Mouse (Mus musculus) left cerebral cortex, postnatal 36 days (tissue): ENCODE measurements around the gene Setdb1. TPM values are rescaled to one million over a fixed set of nuclear protein-coding genes. Genes with fewer than 3 reads are reported as not detected.

Source experiments
- DNase-seq, 2 experiments: peaks; one replicate each; pipeline ENCODE4 v3.0.0; 2021 to 2022; ENCODE audit warnings: low spot score in 2 of 2, mixed read lengths in 1 of 2
- intact Hi-C: fragments of 180-260 bp; cut with DNase I; formaldehyde crosslinking; loops from one replicate; pipeline ENCODE4 v1.15.1; 2025
- total RNA-seq, 2 experiments: library from RNA; stranded (reverse); gene quantifications; 2 replicates each; pipeline ENCODE4 v1.2.3; 2021

Setdb1 gene
- total RNA-seq, 2 experiments from 2014 or later = 29.4 to 40.0 TPM

DNA sequence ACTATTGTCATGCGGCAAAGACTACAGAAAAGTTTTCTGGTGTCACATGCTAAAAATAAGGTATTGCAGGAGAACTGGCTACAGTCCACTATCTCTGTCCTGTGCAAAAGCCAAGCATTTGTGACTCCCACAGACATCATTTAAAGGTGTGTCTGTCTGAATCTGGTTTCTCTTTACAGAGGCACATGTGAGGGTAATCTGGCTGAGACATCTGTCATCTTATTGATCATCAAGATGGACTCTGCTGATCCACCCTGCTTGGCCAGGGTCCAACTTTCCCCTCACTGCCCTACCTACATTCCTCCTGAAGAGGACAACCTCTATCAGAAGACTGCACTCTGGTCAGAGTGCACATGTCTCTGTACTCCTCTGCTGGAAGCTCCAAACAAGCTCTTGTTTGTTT is 79.9 kb downstream of the Setdb1 start:
- intact Hi-C loops = no loop called here
- no peak for DNase-seq

DNA sequence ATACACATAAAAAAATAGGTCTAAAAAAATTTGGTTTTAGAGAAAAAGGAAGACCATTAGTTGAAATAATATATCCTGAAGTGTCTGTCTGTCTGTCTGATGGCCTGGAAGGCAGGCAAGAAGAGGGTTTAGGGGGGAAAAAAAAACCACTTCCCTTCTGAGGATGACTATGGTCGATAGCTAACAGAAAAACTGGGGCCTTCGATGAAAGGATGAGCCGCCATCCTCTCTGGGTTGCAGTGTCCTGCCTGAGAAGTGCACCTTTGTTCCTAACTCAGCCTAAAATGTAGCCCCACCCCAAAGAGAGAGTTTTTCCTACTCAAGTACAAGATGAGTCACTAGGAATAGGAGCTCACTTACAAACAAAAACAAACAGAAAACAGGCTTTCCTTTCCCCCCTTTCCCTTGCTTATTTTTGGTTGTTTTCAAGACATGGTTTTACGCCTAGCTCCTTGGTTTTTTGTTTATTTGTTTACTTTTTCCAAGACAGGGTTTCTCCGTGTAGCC is 80.5 kb downstream of the Setdb1 start:
- no peak for DNase-seq
- intact Hi-C loops = no loop called here

DNA sequence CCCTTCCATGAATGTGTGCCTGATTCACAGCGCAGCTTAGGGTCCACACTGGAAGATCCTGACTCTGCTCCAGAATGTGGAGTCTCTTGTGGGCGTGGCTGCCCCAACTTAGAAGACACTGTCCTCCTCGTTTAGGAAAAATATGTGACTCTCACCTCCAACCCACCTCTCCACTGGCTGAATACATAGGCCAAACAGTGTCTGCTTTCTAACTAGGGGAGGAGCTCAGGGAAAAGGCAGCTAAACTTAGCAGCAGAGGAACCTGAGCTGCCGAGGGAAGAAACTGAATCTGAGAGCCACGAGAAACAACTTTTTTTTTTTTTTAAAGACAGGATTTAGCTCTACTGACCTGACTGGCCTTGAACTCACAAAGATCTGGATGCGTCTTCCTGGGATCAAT is 81.8 kb downstream of the Setdb1 start:
- DNase-seq = no peak
- intact Hi-C loops = no loop called here

DNA sequence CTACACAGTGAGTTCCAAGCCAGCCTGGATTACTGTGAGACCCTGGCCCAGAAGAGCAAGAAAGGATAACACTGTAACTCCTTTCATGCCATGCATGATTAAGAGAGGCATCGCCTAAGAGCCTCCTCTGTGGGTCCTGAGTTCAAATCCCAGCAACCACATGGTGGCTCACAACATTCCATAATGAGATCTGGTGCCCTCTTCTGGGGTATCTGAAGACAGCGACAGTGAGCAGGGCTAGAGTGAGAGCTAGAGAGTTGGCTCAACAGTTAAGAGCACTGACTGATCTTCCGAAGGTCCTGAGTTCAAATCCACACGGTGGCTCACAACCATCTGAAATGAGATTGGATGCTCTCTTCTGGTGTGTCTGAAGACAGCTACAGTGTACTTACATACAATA is 82.5 kb downstream of the Setdb1 start:
- intact Hi-C loops = no loop called here
- DNase-seq = no peak

Other genes with a start within 250 kb of the Setdb1 start
- 10 to 100 TPM; 39.7 to 46.7 TPM for gene Vps72, start 246.2 kb downstream of the Setdb1 start, total RNA-seq
- gene Tmod4, start 232.7 kb downstream of the Setdb1 start, total RNA-seq = under 1 TPM in 1 of 2 experiments, not detected in 1; 0.88 TPM
- 10 to 100 TPM; 46.1 to 46.4 TPM for gene Scnm1, start 223.2 kb downstream of the Setdb1 start, total RNA-seq
- gene Lysmd1, start 223.1 kb downstream of the Setdb1 start, total RNA-seq = 10 to 100 TPM; 16.3 to 18.4 TPM
- gene Tnfaip8l2, start 214.8 kb downstream of the Setdb1 start, total RNA-seq = 1 to 10 TPM; 2.5 TPM
- gene Sema6c, start 196.7 kb downstream of the Setdb1 start, total RNA-seq = 10 to 100 TPM; 20.2 to 21.0 TPM
- 10 to 100 TPM in 1 of 2 experiments, 1 to 10 TPM in 1; 6.3 to 13.4 TPM for gene Gabpb2, start 139.3 kb downstream of the Setdb1 start, total RNA-seq
- gene Cdc42se1, start 128.5 kb downstream of the Setdb1 start, total RNA-seq = 10 to 100 TPM; 64.4 to 68.0 TPM
- 100 to 1,000 TPM; 292 to 336 TPM for gene Mllt11, start 125.0 kb downstream of the Setdb1 start, total RNA-seq
- under 1 TPM; 0.20 to 0.27 TPM for gene Gm128, start 115.6 kb downstream of the Setdb1 start, total RNA-seq
- gene Bnipl, start 106.0 kb downstream of the Setdb1 start, total RNA-seq = under 1 TPM; 0.39 to 0.86 TPM
- gene Mindy1, start 75.9 kb downstream of the Setdb1 start, total RNA-seq = 10 to 100 TPM; 21.6 to 22.9 TPM
- gene Prune1, start 75.1 kb downstream of the Setdb1 start, total RNA-seq = 10 to 100 TPM; 24.9 to 27.0 TPM
- 1 to 10 TPM; 1.1 TPM for gene Anxa9, start 50.0 kb downstream of the Setdb1 start, total RNA-seq
- 10 to 100 TPM; 49.2 to 53.5 TPM for gene Cers2, start 42.4 kb downstream of the Setdb1 start, total RNA-seq
- not detected for gene 4930558C23Rik, start 45.6 kb upstream of the Setdb1 start, total RNA-seq
- 10 to 100 TPM; 27.4 to 46.1 TPM for gene Arnt, start 77.2 kb upstream of the Setdb1 start, total RNA-seq
- 1 to 10 TPM; 4.8 to 6.9 TPM for gene Ctsk, start 142.1 kb upstream of the Setdb1 start, total RNA-seq
- 10 to 100 TPM; 55.6 to 57.8 TPM for gene Ctss, start 169.6 kb upstream of the Setdb1 start, total RNA-seq
- not detected for gene Hormad1, start 202.5 kb upstream of the Setdb1 start, total RNA-seq
- gene Golph3l, start 231.7 kb upstream of the Setdb1 start, total RNA-seq = 10 to 100 TPM; 20.6 to 20.8 TPM